Comparison of ENCODE assay signal across 18 mouse cellular contexts in genomic region chr11:65089982-65090381, GRCm38 (mm10).
DNase-seq lines count a peak whose midpoint lies in the region; ATAC-seq and TF ChIP-seq lines count a peak whose summit lies in the region.
"Had no signal": no experiment of that assay in that cellular context is flagged by ENCODE, and none has a peak within 500 bp of the region (broad histone marks: within the 10 kb centered on the region; RNA-seq: fewer than 3 reads in every experiment).

No protein-coding gene starts in this region.

- no peak for TF ChIP-seq CTCF in bone marrow macrophage, adult 2 months (IDR thresholded peaks at IDR 0.05; ENCODE audit: low read depth, low read length)
- TF ChIP-seq CTCF in stomach, postnatal 0 days (IDR thresholded peaks at IDR 0.05; ENCODE audit: low read depth) = no peak

- peaks cover 4% of the 10 kb centered on the region; the same call in 1 of the 2 replicates for H3K9me3 ChIP-seq in heart, embryonic 12.5 days (replicated peaks)
- no peaks in the 10 kb centered on the region for H3K9me3 ChIP-seq in stomach, postnatal 0 days (ENCODE audit: control insufficient read depth, low read length)
- H3K9me3 ChIP-seq: embryonic facial prominence, embryonic 15.5 days; forebrain, embryonic 10.5 days; G1E had no signal

- WGBS in heart, embryonic 12.5 days = 69% methylated on average over 3 of the region's 3 CpGs
- 82% methylated on average over 3 of the region's 3 CpGs for WGBS in stomach, postnatal 0 days

- no peak for TF ChIP-seq EP300 in stomach, postnatal 0 days (optimal IDR thresholded peaks at IDR 0.05)

- no peak overlapping the region for H3K9ac ChIP-seq in heart, embryonic 12.5 days
- no peak overlapping the region for H3K9ac ChIP-seq in stomach, postnatal 0 days (ENCODE audit: low read length)
- H3K9ac ChIP-seq: embryonic facial prominence, embryonic 15.5 days; hindbrain, embryonic 14.5 days had no signal

- DNase-seq in heart, adult 11 months = peak; percentile 54
- peak; percentile 14 for DNase-seq in 416B (ENCODE audit: low read depth)
- DNase-seq in stomach, postnatal 0 days (ENCODE audit: low spot score) = peak; percentile 1
- no peak for DNase-seq in ovary, adult 18-20 months (ENCODE audit: low spot score)
- DNase-seq in B cell, adult 2 months = no peak
- DNase-seq: adrenal gland, postnatal 10 days; gastrocnemius, postnatal 10 days; heart, adult 2 months had no signal

- no peak overlapping the region for H3K4me2 ChIP-seq in heart, embryonic 12.5 days
- H3K4me2 ChIP-seq in stomach, postnatal 0 days (replicated peaks; ENCODE audit: low read depth) = no peak overlapping the region
- H3K4me2 ChIP-seq: embryonic facial prominence, embryonic 15.5 days; heart, embryonic 11.5 days; hindbrain, embryonic 14.5 days had no signal

- TF ChIP-seq POLR2A in bone marrow macrophage, adult 2 months (IDR thresholded peaks at IDR 0.05; ENCODE audit: borderline replicate concordance, low read depth, low read length) = no peak

- no peak overlapping the region for H3K4me3 ChIP-seq in heart, embryonic 12.5 days
- H3K4me3 ChIP-seq in bone marrow macrophage, adult 2 months (ENCODE audit: insufficient read depth, low read length) = no peak overlapping the region
- H3K4me3 ChIP-seq in stomach, postnatal 0 days (ENCODE audit: low read depth, low read length) = no peak overlapping the region
- H3K4me3 ChIP-seq: embryonic facial prominence, embryonic 15.5 days; erythroblast, embryonic 14.5 days; forebrain, embryonic 10.5 days; heart, adult 2 months; hindbrain, embryonic 10.5 days had no signal

- no peak overlapping the region for H3K27ac ChIP-seq in heart, embryonic 12.5 days (ENCODE audit: poor library complexity, severe bottlenecking)
- H3K27ac ChIP-seq in bone marrow macrophage, adult 2 months (ENCODE audit: insufficient read depth, low read depth, low read length) = peak overlapping the region; percentile 33; the same call in 1 of the 2 replicates
- no peak overlapping the region for H3K27ac ChIP-seq in stomach, postnatal 0 days (replicated peaks)
- H3K27ac ChIP-seq: embryonic facial prominence, embryonic 15.5 days; forebrain, embryonic 10.5 days; heart, adult 2 months; hindbrain, embryonic 10.5 days; hindbrain, embryonic 14.5 days had no signal

- peaks cover 6% of the 10 kb centered on the region; the same call in 1 of the 2 replicates for H3K36me3 ChIP-seq in heart, embryonic 12.5 days
- H3K36me3 ChIP-seq in stomach, postnatal 0 days (ENCODE audit: control insufficient read depth, insufficient read depth, low read length) = no peaks in the 10 kb centered on the region
- H3K36me3 ChIP-seq: embryonic facial prominence, embryonic 15.5 days; forebrain, embryonic 10.5 days; G1E; hindbrain, embryonic 10.5 days had no signal

- ATAC-seq in heart, embryonic 12.5 days (ENCODE audit: insufficient number of reproducible peaks, low FRiP score) = no peak
- ATAC-seq in stomach, postnatal 0 days (ENCODE audit: low FRiP score, low TSS enrichment) = no peak
- ATAC-seq: forebrain, embryonic 14.5 days had no signal

- H3K27me3 ChIP-seq in heart, embryonic 12.5 days (replicated peaks) = no peaks in the 10 kb centered on the region
- no peaks in the 10 kb centered on the region for H3K27me3 ChIP-seq in stomach, postnatal 0 days (ENCODE audit: control insufficient read depth, insufficient read depth, low read length)
- H3K27me3 ChIP-seq: embryonic facial prominence, embryonic 15.5 days had no signal

- H3K4me1 ChIP-seq in heart, embryonic 12.5 days (replicated peaks) = peaks cover 26% of the 10 kb centered on the region
- H3K4me1 ChIP-seq in bone marrow macrophage, adult 2 months (ENCODE audit: control insufficient read depth, insufficient read depth, low read length) = peaks cover 14% of the 10 kb centered on the region
- H3K4me1 ChIP-seq in stomach, postnatal 0 days (replicated peaks; ENCODE audit: control insufficient read depth, insufficient read depth) = no peaks in the 10 kb centered on the region
- H3K4me1 ChIP-seq: embryonic facial prominence, embryonic 15.5 days; forebrain, embryonic 10.5 days; hindbrain, embryonic 10.5 days had no signal

Comparison
In these comparisons a context has a peak if more than half of its experiments do, and no peak if none do; other contexts are left out.
1. DNase-seq: peak in heart, adult 11 months (single experiment), 416B (single experiment) and stomach, postnatal 0 days (single experiment); none in ovary, adult 18-20 months (single experiment) and B cell, adult 2 months (0 of 2).